Mouse (Mus musculus): ENCODE results near the gene Supt6.

Supt6 gene

GRCm38 (mm10) chr11:78183884-78184514 is 61.8 kb downstream of the Supt6 start:
- intact Hi-C loops (cut with DNase I), result no loop called here

- intact Hi-C loops (cut with DNase I), result no loop called here
Observed at GRCm38 (mm10) chr11:78182961-78183844, 62.6 kb downstream of the Supt6 start, which contains the start of gene Rpl23a. Gene Rpl23a (minus strand): TSS chr11:78183584.

- intact Hi-C loops (cut with DNase I), result no loop called here
Observed at GRCm38 (mm10) chr11:78182450-78182849, 63.3 kb downstream of the Supt6 start.

GRCm38 (mm10) chr11:78181830-78182357 is 63.9 kb downstream of the Supt6 start:
- intact Hi-C loops (cut with DNase I), result no loop called here

- intact Hi-C loops (cut with DNase I), result no loop called here
Observed at GRCm38 (mm10) chr11:78180081-78180761, 65.6 kb downstream of the Supt6 start.

- intact Hi-C loops (cut with DNase I), result loop anchor here (5.0 kb wide), 1 partner anchor 122 kb away; no protein-coding TSS in a partner anchor
Observed at GRCm38 (mm10) chr11:78179438-78179999, 66.3 kb downstream of the Supt6 start.

GRCm38 (mm10) chr11:78178859-78179437 is 66.8 kb downstream of the Supt6 start:
- intact Hi-C loops (cut with DNase I), result loop anchor here (5.0 kb wide), 1 partner anchor 122 kb away; no protein-coding TSS in a partner anchor

- intact Hi-C loops (cut with DNase I), result loop anchor here (2.0 to 5.0 kb wide), 2 partner anchors 19 to 121 kb away; no protein-coding TSS in a partner anchor
Observed at GRCm38 (mm10) chr11:78177903-78178858, 67.6 kb downstream of the Supt6 start.

GRCm38 (mm10) chr11:78177437-78177836 is 68.3 kb downstream of the Supt6 start:
- intact Hi-C loops (cut with DNase I), result loop anchor here (2.0 to 5.0 kb wide), 2 partner anchors 19 to 120 kb away; no protein-coding TSS in a partner anchor

GRCm38 (mm10) chr11:78176905-78177331 is 68.9 kb downstream of the Supt6 start:
- intact Hi-C loops (cut with DNase I), result loop anchor here (2.0 to 5.0 kb wide), 2 partner anchors 18 to 120 kb away; no protein-coding TSS in a partner anchor

GRCm38 (mm10) chr11:78176402-78176862 is 69.4 kb downstream of the Supt6 start, which contains the start of the genes Nek8 and Tlcd1:
Gene Nek8 (minus strand): TSS chr11:78176675.
Gene Tlcd1 (plus strand): TSS chr11:78176711.
- intact Hi-C loops (cut with DNase I), result loop anchor here (2.0 to 5.0 kb wide), 2 partner anchors 18 to 119 kb away; no protein-coding TSS in a partner anchor

- intact Hi-C loops (cut with DNase I), result loop anchor here (2.0 to 5.0 kb wide), 2 partner anchors 17 to 119 kb away; no protein-coding TSS in a partner anchor
Observed at GRCm38 (mm10) chr11:78175771-78176401, 69.9 kb downstream of the Supt6 start.

- intact Hi-C loops (cut with DNase I), result no loop called here
Observed at GRCm38 (mm10) chr11:78174506-78174905, 71.3 kb downstream of the Supt6 start.

GRCm38 (mm10) chr11:78172748-78173383 is 72.9 kb downstream of the Supt6 start:
- intact Hi-C loops (cut with DNase I), result no loop called here

- intact Hi-C loops (cut with DNase I), result no loop called here
Observed at GRCm38 (mm10) chr11:78172034-78172747, 73.6 kb downstream of the Supt6 start.

- intact Hi-C loops (cut with DNase I), result no loop called here
Observed at GRCm38 (mm10) chr11:78171328-78171727, 74.5 kb downstream of the Supt6 start.

GRCm38 (mm10) chr11:78170306-78170705 is 75.5 kb downstream of the Supt6 start:
- intact Hi-C loops (cut with DNase I), result no loop called here

All from adrenal gland (tissue).